Mouse (Mus musculus): ENCODE data around the gene Slc37a1.
"Not testable (repeated sequence)": the region's sequence is repeated elsewhere in the genome, so short reads cannot be mapped to it uniquely, and the experiment has no call there.

DNA sequence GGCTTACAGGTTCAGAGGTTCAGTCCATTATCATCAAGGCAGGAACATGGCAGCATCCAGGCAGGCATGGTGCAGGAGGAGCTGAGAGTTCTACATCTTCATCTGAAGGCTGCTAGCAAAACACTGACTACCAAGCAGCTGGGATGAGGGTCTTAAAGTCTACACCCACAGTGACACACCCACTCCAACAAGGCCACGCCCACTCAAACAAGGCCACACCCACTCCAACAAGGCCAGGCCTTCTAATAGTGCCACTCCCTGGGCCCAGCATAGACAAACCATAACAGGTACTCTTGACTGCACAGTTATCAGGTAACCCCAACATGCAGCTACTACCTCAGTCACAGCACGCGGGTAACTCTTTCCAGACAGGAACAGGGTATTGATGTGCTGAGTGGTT, 68.1 kb downstream of the Slc37a1 start:
- not testable (repeated sequence) for TF ChIP-seq CTCF (IDR thresholded peaks at IDR 0.05; ENCODE audit: low read depth); EP300 (optimal IDR thresholded peaks at IDR 0.05)

Measured in stomach, postnatal 0 days (tissue).